Mouse (Mus musculus) CD4-positive, CD25-positive, alpha-beta regulatory T cell, adult 2 months (primary cell): Measurements from ENCODE around the gene Sh3yl1.

Experiments used
- DNase-seq: peaks from one replicate; pipeline ENCODE4 v3.0.0-alpha.2; 2012; ENCODE audit warnings: low read depth, low spot score

Sh3yl1 gene

GRCm38 (mm10) chr12:30911261-30912047, at the start of gene Sh3yl1, which contains the start of gene Acp1:
Gene Sh3yl1 (plus strand): TSS chr12:30911668.
Gene Acp1 (minus strand): TSS chr12:30911589.
- DNase-seq, result peak; percentile 97

DNA sequence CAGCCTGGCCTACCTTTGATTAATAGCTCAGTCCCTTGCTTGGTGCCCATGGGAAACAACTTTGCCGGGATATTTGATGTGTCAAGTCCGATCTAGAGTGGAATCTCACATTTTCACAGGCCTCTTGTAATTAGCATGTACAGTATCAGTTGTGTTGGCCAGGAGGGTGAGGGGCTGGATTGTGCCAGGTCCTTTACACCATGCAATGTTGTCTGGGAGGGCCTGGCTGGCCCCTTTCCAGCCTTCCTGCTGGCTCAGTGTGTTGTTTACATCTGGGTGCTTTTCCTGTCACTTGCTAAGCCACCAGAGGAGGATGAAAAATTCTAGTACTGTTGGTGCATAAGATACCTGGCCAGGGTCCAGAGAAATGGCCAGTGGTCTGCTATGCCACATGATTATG, 47.1 kb upstream of the Sh3yl1 start:
- no peak for DNase-seq

DNA sequence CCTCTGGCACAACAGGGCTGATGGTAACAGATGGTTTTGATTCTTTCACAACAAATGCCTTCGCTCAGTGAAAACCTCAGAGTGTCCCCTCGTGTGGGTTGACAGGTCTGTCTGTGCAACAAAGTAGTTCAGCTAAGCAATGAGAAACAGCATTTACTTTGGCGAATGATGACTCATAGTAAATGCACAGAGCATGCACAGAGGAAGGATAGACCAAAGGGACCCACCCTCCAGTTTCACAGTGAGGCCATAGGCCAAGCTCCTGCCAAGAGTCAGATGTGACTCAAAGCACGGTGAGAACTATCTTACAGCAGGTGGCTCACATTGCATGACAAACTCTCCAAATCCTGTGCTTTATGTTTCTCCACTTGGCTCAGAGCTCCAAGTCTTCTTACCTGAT, 45.7 kb upstream of the Sh3yl1 start:
- DNase-seq, result no peak

DNA sequence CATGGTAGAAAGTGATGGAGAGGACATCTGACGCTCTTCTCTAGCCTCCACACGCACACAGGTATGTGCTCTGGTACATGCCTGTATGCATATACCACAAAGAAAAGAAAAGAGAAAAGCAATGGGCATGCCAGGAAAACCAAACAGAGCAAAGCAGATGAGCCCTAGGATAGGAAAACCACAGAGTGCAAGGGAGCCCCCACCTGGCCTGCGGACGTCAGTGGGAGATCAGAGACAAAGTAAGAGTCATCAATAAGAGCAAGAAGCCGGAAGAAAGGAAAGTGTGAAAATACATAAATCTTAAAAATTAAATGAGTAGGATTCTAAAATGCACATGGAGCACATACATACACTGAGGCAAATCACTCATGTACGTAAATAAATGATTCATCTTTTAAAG, 32.0 kb upstream of the Sh3yl1 start:
- DNase-seq, result no peak

- no peak for DNase-seq
These were observed 27.9 kb upstream of the Sh3yl1 start for GRCm38 (mm10) chr12:30883592-30883985.

DNA sequence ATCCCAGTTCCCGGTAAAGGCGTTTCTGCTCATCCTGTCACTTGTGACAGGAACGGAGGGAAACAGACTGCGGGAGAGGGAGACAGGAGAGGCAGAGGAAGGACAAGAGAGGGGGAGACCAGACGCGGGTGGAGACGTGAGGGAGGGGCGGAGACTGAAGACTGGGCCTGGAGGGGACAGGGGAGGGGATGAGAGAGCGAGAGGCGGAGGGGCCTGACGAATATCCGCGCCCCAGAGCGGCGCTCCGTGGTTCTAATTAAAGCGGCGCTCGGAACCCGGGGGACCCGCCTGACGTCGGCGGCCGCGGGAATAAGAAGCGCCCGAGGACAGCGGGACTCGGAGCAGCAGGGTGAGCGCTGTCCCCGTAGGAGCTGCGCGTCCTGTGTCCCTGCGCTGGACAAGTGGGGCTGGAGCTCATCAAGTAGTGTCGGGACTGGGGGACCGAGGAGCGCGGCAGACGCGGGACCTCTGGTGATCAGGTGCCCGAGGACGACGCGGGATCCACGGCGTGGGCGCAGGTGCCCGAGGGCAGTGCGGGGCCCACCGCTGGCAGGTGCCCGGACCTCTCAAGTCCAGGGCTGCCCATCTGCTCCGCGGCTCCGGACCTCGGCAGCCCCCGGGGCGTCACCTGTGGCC, 27.4 kb upstream of the Sh3yl1 start, which contains the start of gene Alkal2:
Gene Alkal2, plus strand, starts transcription at position 337 of the 636 bp plus-strand sequence.
- no peak for DNase-seq

DNA sequence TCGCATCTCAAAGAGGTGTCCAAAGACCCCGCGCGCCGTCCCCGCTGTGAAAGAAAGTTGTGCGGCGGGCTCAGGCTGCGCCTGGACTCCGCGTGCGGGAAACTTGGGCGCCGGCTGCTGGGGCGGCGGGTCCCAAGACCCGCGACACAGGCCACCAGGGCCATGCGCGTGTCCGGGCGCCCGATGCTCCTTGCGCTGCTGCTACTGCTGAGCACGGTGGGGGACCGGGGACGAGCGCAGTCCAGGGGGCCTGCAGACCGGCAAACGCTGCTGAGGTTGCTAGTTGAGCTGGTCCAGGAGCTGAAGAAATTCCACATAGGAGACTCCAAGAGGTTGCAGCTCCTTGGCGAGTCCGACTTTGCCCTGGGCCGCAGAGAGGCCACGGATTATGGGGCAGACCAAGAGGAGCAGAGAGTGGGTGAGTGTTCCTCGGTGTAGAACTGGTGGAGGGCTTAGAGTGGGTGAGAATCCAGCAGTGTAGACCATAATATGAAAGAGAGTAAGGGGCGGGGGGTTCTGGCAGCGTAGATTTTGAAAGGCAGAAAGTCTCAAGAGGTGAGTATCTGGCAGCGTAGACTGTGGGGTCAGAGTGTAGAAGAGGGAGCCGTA, 26.7 kb upstream of the Sh3yl1 start:
- no peak for DNase-seq

GRCm38 (mm10) chr12:30885891-30886290, 25.6 kb upstream of the Sh3yl1 start:
- DNase-seq, result no peak

GRCm38 (mm10) chr12:30888003-30888402, 23.5 kb upstream of the Sh3yl1 start:
- DNase-seq, result no peak

GRCm38 (mm10) chr12:30890067-30890466, 21.4 kb upstream of the Sh3yl1 start:
- DNase-seq, result peak; percentile 68

DNA sequence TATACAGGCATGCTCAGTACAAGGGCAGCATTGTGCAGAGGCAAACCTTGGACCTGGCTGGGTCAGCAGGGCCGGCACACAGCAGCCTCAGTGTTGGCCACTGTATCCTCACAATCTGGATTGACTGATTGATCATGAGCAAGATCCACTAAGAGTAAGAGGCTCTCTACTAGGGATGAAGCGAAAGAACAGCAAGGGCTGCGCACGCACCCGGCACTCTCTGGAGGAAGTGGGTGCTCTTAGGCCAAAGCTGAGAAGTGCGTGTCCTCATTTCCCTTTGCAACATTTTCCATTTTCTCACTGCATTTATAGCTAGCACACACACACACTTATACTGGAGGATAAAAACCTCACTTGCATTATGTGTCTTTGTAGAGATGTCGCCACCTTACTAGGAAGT, 20.0 kb upstream of the Sh3yl1 start:
- DNase-seq, result no peak

DNA sequence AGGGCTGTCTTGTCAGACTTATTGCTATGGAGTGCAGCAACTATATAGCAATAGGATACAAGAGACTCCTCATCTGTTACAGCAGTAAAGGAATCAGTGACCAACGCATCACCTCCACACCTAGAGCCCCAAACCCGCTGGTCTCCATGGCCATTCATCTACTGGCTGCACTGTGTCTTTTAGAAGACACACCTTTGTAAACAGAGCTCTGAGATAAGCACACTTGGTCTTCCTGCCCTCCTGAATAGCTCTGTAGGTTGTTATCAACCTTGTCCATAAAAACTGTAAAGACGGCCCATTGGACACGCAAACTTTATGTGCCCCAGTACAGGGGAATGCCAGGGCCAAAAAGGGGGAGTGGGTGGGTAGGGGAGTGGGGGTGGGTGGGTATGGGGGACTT, 14.4 kb upstream of the Sh3yl1 start:
- no peak for DNase-seq

DNA sequence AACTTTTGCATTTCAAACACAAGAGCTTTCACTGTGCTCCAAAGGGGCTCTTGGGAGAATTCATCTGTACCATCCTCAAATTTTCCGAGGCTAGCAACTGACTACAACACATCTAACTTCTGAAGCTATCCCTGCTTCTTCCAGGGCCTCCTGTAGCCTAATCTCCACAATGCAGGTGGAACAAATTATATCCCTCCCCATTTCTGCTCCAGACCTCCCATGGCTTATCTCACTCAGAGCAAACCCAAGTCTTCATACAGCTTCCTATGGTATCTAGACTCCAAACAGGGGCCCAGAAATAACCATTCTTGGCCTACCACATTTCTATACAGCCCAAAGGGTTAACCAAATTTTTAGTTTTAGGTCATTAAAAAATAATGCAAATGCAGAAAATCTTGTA, 2.8 kb upstream of the Sh3yl1 start:
- no peak for DNase-seq

DNA sequence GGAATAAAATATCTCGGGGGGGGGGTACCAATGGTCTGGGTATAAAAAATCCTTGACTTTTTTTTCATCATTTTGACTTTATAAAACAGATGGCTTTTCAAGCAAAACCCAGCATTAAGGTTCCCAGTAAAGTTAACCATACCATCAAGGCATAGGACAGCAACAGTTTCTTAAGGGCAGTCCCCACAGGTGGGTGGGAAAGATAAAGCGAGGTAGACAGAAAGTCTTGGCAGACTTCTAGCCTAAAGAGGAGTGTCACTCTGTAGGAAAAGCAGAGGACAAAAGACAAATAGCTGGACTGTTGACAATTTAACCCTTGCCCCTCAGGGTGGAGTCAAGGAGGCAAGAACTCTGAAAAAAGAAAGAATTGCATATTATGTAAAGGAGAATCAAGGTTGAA, 1.6 kb upstream of the Sh3yl1 start:
- DNase-seq, result no peak

GRCm38 (mm10) chr12:30910860-30911259, 608 bp upstream of the Sh3yl1 start:
- DNase-seq, result no peak

- peak; percentile 53 for DNase-seq
These were observed 547 bp downstream of the Sh3yl1 start for GRCm38 (mm10) chr12:30912048-30912381.

DNA sequence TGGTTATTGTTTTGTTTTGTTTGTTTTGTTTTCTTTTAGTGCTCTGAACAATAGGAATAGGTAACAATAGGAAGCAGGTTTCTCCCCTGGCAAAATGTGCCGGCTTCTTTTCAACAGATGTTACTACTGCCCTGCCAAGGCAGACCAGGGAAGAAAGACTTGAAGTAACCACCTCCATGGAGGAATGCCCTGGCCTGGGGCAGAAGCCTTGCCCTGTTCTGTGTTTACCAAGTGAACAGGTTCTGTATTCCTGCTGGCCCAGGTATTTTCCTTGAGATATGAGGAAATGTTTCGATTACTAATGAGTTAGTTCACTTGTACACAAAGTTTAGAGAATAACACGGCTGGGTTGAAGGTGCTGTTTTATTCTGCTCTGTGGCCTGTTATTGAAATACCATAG, 1.4 kb downstream of the Sh3yl1 start:
- DNase-seq, result no peak

DNA sequence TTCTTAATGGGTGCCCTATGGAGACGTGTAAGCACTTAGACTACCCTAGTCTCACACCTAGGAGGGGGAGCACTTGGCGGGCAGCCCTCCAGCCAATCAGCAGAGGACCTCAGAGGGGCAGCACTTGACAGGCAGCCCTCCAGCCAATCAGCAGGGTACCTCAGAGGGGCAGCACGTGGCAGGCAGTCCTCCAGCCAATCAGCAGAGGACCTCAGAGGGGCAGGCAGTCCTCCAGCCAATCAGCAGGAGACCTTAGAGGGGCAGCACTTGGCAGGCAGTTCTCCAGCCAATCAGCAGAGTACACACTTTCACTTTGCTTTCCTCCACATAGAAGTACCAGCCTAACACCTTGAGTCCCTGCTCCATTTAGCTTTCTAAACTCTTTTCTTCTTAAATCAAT, 10.9 kb downstream of the Sh3yl1 start:
- DNase-seq, result peak; percentile 24

DNA sequence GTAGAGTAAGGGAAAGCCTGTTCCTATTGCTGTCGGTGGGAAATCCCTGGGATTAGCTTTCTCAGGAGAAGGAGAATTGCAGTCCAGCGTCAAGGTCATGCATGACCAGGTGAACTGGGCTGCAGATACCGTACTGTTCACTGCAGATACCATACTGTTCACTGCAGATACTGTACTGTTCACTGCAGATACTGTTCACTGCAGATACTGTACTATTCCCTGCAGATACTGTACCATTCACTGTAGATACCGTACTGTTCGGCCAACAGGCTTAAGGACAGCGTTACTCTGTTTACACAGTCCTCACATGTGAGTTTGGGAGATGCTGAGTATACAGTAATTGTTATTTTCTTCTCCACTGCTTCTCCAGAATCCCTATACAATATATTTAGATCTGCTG, 16.7 kb downstream of the Sh3yl1 start:
- DNase-seq, result no peak

GRCm38 (mm10) chr12:30933299-30933698, 21.8 kb downstream of the Sh3yl1 start:
- no peak for DNase-seq

DNA sequence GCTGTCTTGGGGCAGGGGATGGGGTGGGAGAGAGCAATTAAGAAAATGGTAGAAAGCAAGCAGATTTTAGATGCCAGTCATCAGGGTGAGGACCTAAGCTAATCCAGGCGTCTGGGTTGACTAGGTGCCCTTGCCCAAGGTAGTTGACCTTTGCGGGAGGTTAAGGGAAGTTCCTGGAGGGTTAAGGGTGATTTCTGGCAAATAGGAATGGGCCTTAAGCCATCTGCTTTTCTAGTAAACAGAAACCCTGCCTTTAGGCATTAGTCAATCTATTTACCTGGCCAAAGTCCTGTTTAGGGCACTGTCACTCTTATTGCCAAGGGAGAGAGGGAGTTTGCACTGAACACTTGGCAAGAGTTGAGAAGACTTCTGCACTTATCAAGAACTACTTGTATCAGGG, 25.4 kb downstream of the Sh3yl1 start:
- no peak for DNase-seq

GRCm38 (mm10) chr12:30943057-30943986, 31.9 kb downstream of the Sh3yl1 start:
- DNase-seq, result no peak
